Mouse (Mus musculus): Measurements from ENCODE around the gene Gng12. TPM values are rescaled to one million over a fixed set of nuclear protein-coding genes. Genes with fewer than 3 reads are reported as not detected.

The Gng12 gene
- polyA plus RNA-seq, 1 experiment from 2014 or later = 169 TPM

GRCm38 (mm10) chr6:66913355-66913754, 17.2 kb downstream of the Gng12 start:
- POLR2A ChIA-PET = interaction anchor here (0.8 to 1.7 kb wide), 2 partner anchors 17 to 120 kb away, joined by 3 to 4 read pairs; partner anchors contain the start of gene Gng12
- TF ChIP-seq CTCF (IDR thresholded peaks at IDR 0.05) = no peak
- CTCF ChIA-PET = interaction anchor here (1.6 to 2.6 kb wide), 3 partner anchors 12 to 31 kb away, joined by 4 to 14 read pairs (median 8); no protein-coding TSS in a partner anchor
- DNase-seq (ENCODE audit: low read depth, low spot score) (no peak), ATAC-seq (no peak)
- in situ Hi-C loops (cut with MboI; ENCODE audit: low pct_unique_long_range_greater_than_20kb) = no loop called here
- H3K27me3 ChIP-seq = no peaks in the 10 kb centered on the region

- ChIA-PET POLR2A (interaction anchor here (0.8 kb wide), 1 partner anchor 14 kb away, joined by 3 read pairs; no protein-coding TSS in a partner anchor), CTCF (interaction anchor here (1.1 to 1.2 kb wide), 3 partner anchors 9 to 14 kb away, joined by 3 to 5 read pairs (median 3); no protein-coding TSS in a partner anchor)
- TF ChIP-seq CTCF (IDR thresholded peaks at IDR 0.05) = no peak
- in situ Hi-C loops (cut with MboI; ENCODE audit: low pct_unique_long_range_greater_than_20kb) = no loop called here
- ATAC-seq (no peak), DNase-seq (ENCODE audit: low read depth, low spot score) (no peak)
- H3K27me3 ChIP-seq = no peaks in the 10 kb centered on the region
These were observed 19.4 kb downstream of the Gng12 start for GRCm38 (mm10) chr6:66915592-66915991.

GRCm38 (mm10) chr6:66917032-66917431, 20.8 kb downstream of the Gng12 start:
- ChIA-PET POLR2A (no interaction called here), CTCF (interaction anchor here (0.7 kb wide), 1 partner anchor 12 kb away, joined by 3 read pairs; no protein-coding TSS in a partner anchor)
- no peaks in the 10 kb centered on the region for H3K27me3 ChIP-seq
- no peak for ATAC-seq
- in situ Hi-C loops (cut with MboI; ENCODE audit: low pct_unique_long_range_greater_than_20kb) = no loop called here
- no peak for TF ChIP-seq CTCF (IDR thresholded peaks at IDR 0.05)
- DNase-seq (ENCODE audit: low read depth, low spot score) = no peak

GRCm38 (mm10) chr6:66920786-66921185, 24.6 kb downstream of the Gng12 start:
- CTCF ChIA-PET = no interaction called here

GRCm38 (mm10) chr6:66921755-66922154, 25.6 kb downstream of the Gng12 start:
- CTCF ChIA-PET = no interaction called here
- DNase-seq (ENCODE audit: low read depth, low spot score) = no peak
- ATAC-seq = no peak
- POLR2A ChIA-PET = interaction anchor here (0.9 kb wide), 1 partner anchor 20 kb away, joined by 3 read pairs; no protein-coding TSS in a partner anchor
- TF ChIP-seq CTCF (IDR thresholded peaks at IDR 0.05) = no peak
- in situ Hi-C loops (cut with MboI; ENCODE audit: low pct_unique_long_range_greater_than_20kb) = no loop called here
- H3K27me3 ChIP-seq = no peaks in the 10 kb centered on the region

More at GRCm38 (mm10) chr6:66920786-66921185, 24.6 kb downstream of the Gng12 start:
- POLR2A ChIA-PET = no interaction called here
- no peaks in the 10 kb centered on the region for H3K27me3 ChIP-seq
- ATAC-seq = no peak
- in situ Hi-C loops (cut with MboI; ENCODE audit: low pct_unique_long_range_greater_than_20kb) = no loop called here
- no peak for TF ChIP-seq CTCF (IDR thresholded peaks at IDR 0.05)
- DNase-seq (ENCODE audit: low read depth, low spot score) = no peak

- no peaks in the 10 kb centered on the region for H3K27me3 ChIP-seq
- ATAC-seq (no peak), DNase-seq (ENCODE audit: low read depth, low spot score) (no peak)
- no peak for TF ChIP-seq CTCF (IDR thresholded peaks at IDR 0.05)
- POLR2A ChIA-PET = no interaction called here
- in situ Hi-C loops (cut with MboI; ENCODE audit: low pct_unique_long_range_greater_than_20kb) = no loop called here
- CTCF ChIA-PET = interaction anchor here (1.3 to 2.0 kb wide), 3 partner anchors 12 to 74 kb away, joined by 3 to 4 read pairs (median 3); no protein-coding TSS in a partner anchor
These were observed 26.3 kb downstream of the Gng12 start for GRCm38 (mm10) chr6:66922501-66922900.

GRCm38 (mm10) chr6:66923851-66924250, 27.7 kb downstream of the Gng12 start:
- H3K27me3 ChIP-seq = no peaks in the 10 kb centered on the region
- TF ChIP-seq CTCF (IDR thresholded peaks at IDR 0.05) = no peak
- ATAC-seq (no peak), DNase-seq (ENCODE audit: low read depth, low spot score) (no peak)
- ChIA-PET CTCF (interaction anchor here (1.0 to 2.0 kb wide), 4 partner anchors 8 to 39 kb away, joined by 3 to 4 read pairs (median 3); no protein-coding TSS in a partner anchor), POLR2A (interaction anchor here (1.9 kb wide), 1 partner anchor 27 kb away, joined by 5 read pairs; the partner anchor contains the start of gene Gng12)
- in situ Hi-C loops (cut with MboI; ENCODE audit: low pct_unique_long_range_greater_than_20kb) = no loop called here

GRCm38 (mm10) chr6:66924315-66924965, 28.2 kb downstream of the Gng12 start:
- in situ Hi-C loops (cut with MboI; ENCODE audit: low pct_unique_long_range_greater_than_20kb) = no loop called here
- ChIA-PET CTCF (interaction anchor here (1.0 to 2.6 kb wide), 8 partner anchors 8 to 38 kb away, joined by 3 to 14 read pairs (median 3); no protein-coding TSS in a partner anchor), POLR2A (interaction anchor here (1.9 kb wide), 1 partner anchor 28 kb away, joined by 5 read pairs; the partner anchor contains the start of gene Gng12)
- TF ChIP-seq CTCF (IDR thresholded peaks at IDR 0.05) = no peak
- no peak for ATAC-seq
- DNase-seq (ENCODE audit: low read depth, low spot score) = no peak
- no peaks in the 10 kb centered on the region for H3K27me3 ChIP-seq

GRCm38 (mm10) chr6:66926269-66926668, 30.1 kb downstream of the Gng12 start:
- POLR2A ChIA-PET = interaction anchor here (1.0 kb wide), 1 partner anchor 47 kb away, joined by 3 read pairs; no protein-coding TSS in a partner anchor
- ATAC-seq (no peak), DNase-seq (ENCODE audit: low read depth, low spot score) (no peak)
- H3K27me3 ChIP-seq = no peaks in the 10 kb centered on the region
- no peak for TF ChIP-seq CTCF (IDR thresholded peaks at IDR 0.05)
- in situ Hi-C loops (cut with MboI; ENCODE audit: low pct_unique_long_range_greater_than_20kb) = no loop called here
- CTCF ChIA-PET = interaction anchor here (1.3 to 2.6 kb wide), 4 partner anchors 11 to 36 kb away, joined by 3 to 14 read pairs (median 6); no protein-coding TSS in a partner anchor

GRCm38 (mm10) chr6:66928972-66929645, 32.9 kb downstream of the Gng12 start:
- ATAC-seq (peak; percentile 46), DNase-seq (ENCODE audit: low read depth, low spot score) (no peak)
- no peaks in the 10 kb centered on the region for H3K27me3 ChIP-seq
- peak; percentile 53 for TF ChIP-seq CTCF (IDR thresholded peaks at IDR 0.05)
- ChIA-PET CTCF (interaction anchor here (0.7 to 2.1 kb wide), 8 partner anchors 10 to 27 kb away, joined by 3 to 6 read pairs (median 4); no protein-coding TSS in a partner anchor), POLR2A (interaction anchor here (0.7 to 1.3 kb wide), 4 partner anchors 11 to 175 kb away, joined by 3 to 5 read pairs (median 4); no protein-coding TSS in a partner anchor)
- in situ Hi-C loops (cut with MboI; ENCODE audit: low pct_unique_long_range_greater_than_20kb) = no loop called here
